Mouse (Mus musculus) brain, embryonic 14.5 days (tissue): Measurements from ENCODE around the gene Fzd2.

Experiments
- CTCF ChIP-seq: fragments of 200-500 bp; IDR thresholded peaks from 2 replicates; pipeline ENCODE4 v1.5.1; 2012; ENCODE audit warnings: inconsistent platforms, mild to moderate bottlenecking, moderate library complexity, borderline replicate concordance; ENCODE audit not compliant: insufficient read depth, insufficient read length; ENCODE audit errors: extremely low read depth
- POLR2A ChIP-seq: fragments of 200-500 bp; IDR thresholded peaks from 2 replicates; pipeline ENCODE4 v1.6.1; 2012; ENCODE audit warnings: mild to moderate bottlenecking, inconsistent platforms, borderline replicate concordance; ENCODE audit not compliant: poor library complexity, insufficient read depth, insufficient read length, severe bottlenecking; ENCODE audit errors: extremely low read depth

GRCm38 (mm10) chr11:102603496-102603850 is 723 bp upstream of the Fzd2 start:
- TF ChIP-seq POLR2A (0 out of 2 replicates have a peak, but pooled peaks have one; percentile 7), CTCF (no peak)
